In genomic region chr6:146929031-146929430, GRCm38 (mm10) we compare ENCODE assay signal across 29 mouse cellular contexts. TPM values are rescaled to one million over a fixed set of nuclear protein-coding genes. Genes with fewer than 3 reads are reported as not detected.
DNase-seq lines count a peak whose midpoint lies in the region; ATAC-seq and TF ChIP-seq lines count a peak whose summit lies in the region.
"Had no signal": no experiment of that assay in that cellular context is flagged by ENCODE, and none has a peak within 500 bp of the region (broad histone marks: within the 10 kb centered on the region; RNA-seq: fewer than 3 reads in every experiment).

No protein-coding gene starts in this region.

- 51% methylated on average over 2 of the region's 2 CpGs for WGBS in hindbrain, embryonic 11.5 days
- WGBS in hindbrain, embryonic 14.5 days, result 50% methylated on average over 2 of the region's 2 CpGs
- 93% methylated on average over 2 of the region's 2 CpGs for WGBS in liver, postnatal 0 days (ENCODE audit: insufficient replicate concordance)
- 77% methylated on average over 2 of the region's 2 CpGs for WGBS in liver, embryonic 11.5 days
- 64% methylated on average over 2 of the region's 2 CpGs for WGBS in embryonic facial prominence, embryonic 14.5 days
- WGBS in stomach, embryonic 16.5 days, result 72% methylated on average over 2 of the region's 2 CpGs

- H3K36me3 ChIP-seq in hindbrain, embryonic 11.5 days (ENCODE audit: control insufficient read depth, insufficient read depth, low read length), result no peaks in the 10 kb centered on the region
- no peaks in the 10 kb centered on the region for H3K36me3 ChIP-seq in hindbrain, embryonic 14.5 days (replicated peaks; ENCODE audit: control insufficient read depth, insufficient read depth)
- no peaks in the 10 kb centered on the region for H3K36me3 ChIP-seq in liver, postnatal 0 days (replicated peaks; ENCODE audit: insufficient read depth, low read length)
- H3K36me3 ChIP-seq in liver, embryonic 11.5 days (ENCODE audit: control insufficient read depth, insufficient read depth, low read length), result no peaks in the 10 kb centered on the region
- H3K36me3 ChIP-seq in embryonic facial prominence, embryonic 14.5 days (ENCODE audit: control insufficient read depth, insufficient read depth, low read length), result no peaks in the 10 kb centered on the region
- H3K36me3 ChIP-seq in stomach, embryonic 16.5 days (ENCODE audit: control insufficient read depth, insufficient read depth, low read length), result no peaks in the 10 kb centered on the region
- H3K36me3 ChIP-seq: embryonic facial prominence, embryonic 15.5 days; intestine, embryonic 15.5 days; limb, embryonic 12.5 days; lung, embryonic 15.5 days; midbrain, embryonic 10.5 days had no signal

- H3K27ac ChIP-seq in hindbrain, embryonic 11.5 days (ENCODE audit: low read depth, low read length), result no peak overlapping the region
- no peak overlapping the region for H3K27ac ChIP-seq in hindbrain, embryonic 14.5 days
- H3K27ac ChIP-seq in liver, postnatal 0 days (ENCODE audit: low read depth), result 0 out of 2 replicates have a peak overlapping the region, but pooled peaks have one; percentile 53
- H3K27ac ChIP-seq in liver, embryonic 11.5 days (ENCODE audit: low read depth, low read length), result no peak overlapping the region
- H3K27ac ChIP-seq in embryonic facial prominence, embryonic 14.5 days (replicated peaks; ENCODE audit: low read depth, low read length), result no peak overlapping the region
- peak overlapping the region; percentile 42; the same call in 1 of the 2 replicates for H3K27ac ChIP-seq in stomach, embryonic 16.5 days (ENCODE audit: low read length)
- H3K27ac ChIP-seq: embryonic facial prominence, embryonic 15.5 days; intestine, embryonic 15.5 days; limb, embryonic 12.5 days; liver, embryonic 14.5 days; lung, embryonic 15.5 days; macrophage; midbrain, embryonic 10.5 days had no signal

- no peak overlapping the region for H3K9ac ChIP-seq in hindbrain, embryonic 11.5 days (ENCODE audit: low read depth, low read length)
- no peak overlapping the region for H3K9ac ChIP-seq in hindbrain, embryonic 14.5 days
- no peak overlapping the region for H3K9ac ChIP-seq in liver, postnatal 0 days (replicated peaks)
- H3K9ac ChIP-seq in liver, embryonic 11.5 days (ENCODE audit: low read depth, low read length), result no peak overlapping the region
- H3K9ac ChIP-seq in embryonic facial prominence, embryonic 14.5 days (ENCODE audit: low read depth, low read length), result no peak overlapping the region
- H3K9ac ChIP-seq in stomach, embryonic 16.5 days (ENCODE audit: low read length), result no peak overlapping the region
- H3K9ac ChIP-seq: embryonic facial prominence, embryonic 15.5 days; intestine, embryonic 15.5 days; limb, embryonic 12.5 days; liver, embryonic 14.5 days; lung, embryonic 15.5 days had no signal

- no peak for ATAC-seq in hindbrain, embryonic 11.5 days (ENCODE audit: low FRiP score)
- ATAC-seq in hindbrain, embryonic 14.5 days (ENCODE audit: low FRiP score), result no peak
- ATAC-seq in liver, postnatal 0 days, result no peak
- ATAC-seq in liver, embryonic 11.5 days (replicated peaks; ENCODE audit: low FRiP score), result no peak
- ATAC-seq in embryonic facial prominence, embryonic 14.5 days (ENCODE audit: low read depth), result 0 out of 2 replicates have a peak, but pooled peaks have one; percentile 30
- no peak for ATAC-seq in stomach, embryonic 16.5 days (ENCODE audit: insufficient read depth, low FRiP score)
- ATAC-seq: activated CD4-positive, CD25-positive, alpha-beta regulatory T cell, adult 4 months; forebrain, embryonic 14.5 days; hindbrain, embryonic 16.5 days; intestine, embryonic 15.5 days; midbrain, embryonic 16.5 days had no signal

- H3K27me3 ChIP-seq in hindbrain, embryonic 11.5 days (ENCODE audit: control insufficient read depth, insufficient read depth, low read length), result no peaks in the 10 kb centered on the region
- H3K27me3 ChIP-seq in hindbrain, embryonic 14.5 days (ENCODE audit: control insufficient read depth, insufficient read depth, low read length), result no peaks in the 10 kb centered on the region
- H3K27me3 ChIP-seq in liver, postnatal 0 days (ENCODE audit: insufficient read depth, low read length), result no peaks in the 10 kb centered on the region
- H3K27me3 ChIP-seq in liver, embryonic 11.5 days (replicated peaks; ENCODE audit: control insufficient read depth, insufficient read depth, low read length), result no peaks in the 10 kb centered on the region
- no peaks in the 10 kb centered on the region for H3K27me3 ChIP-seq in embryonic facial prominence, embryonic 14.5 days (replicated peaks; ENCODE audit: control insufficient read depth, insufficient read depth, low read length)
- H3K27me3 ChIP-seq in stomach, embryonic 16.5 days (ENCODE audit: control insufficient read depth, insufficient read depth, low read length), result no peaks in the 10 kb centered on the region
- H3K27me3 ChIP-seq: embryonic facial prominence, embryonic 15.5 days; intestine, embryonic 15.5 days; limb, embryonic 12.5 days; lung, embryonic 15.5 days had no signal

- H3K4me2 ChIP-seq in hindbrain, embryonic 11.5 days (replicated peaks; ENCODE audit: low read depth, low read length), result no peak overlapping the region
- no peak overlapping the region for H3K4me2 ChIP-seq in hindbrain, embryonic 14.5 days (replicated peaks)
- H3K4me2 ChIP-seq in liver, postnatal 0 days (ENCODE audit: low read depth, low read length), result no peak overlapping the region
- H3K4me2 ChIP-seq in liver, embryonic 11.5 days, result no peak overlapping the region
- H3K4me2 ChIP-seq in embryonic facial prominence, embryonic 14.5 days (ENCODE audit: low read depth, low read length), result no peak overlapping the region
- no peak overlapping the region for H3K4me2 ChIP-seq in stomach, embryonic 16.5 days (ENCODE audit: low read depth, low read length)
- H3K4me2 ChIP-seq: embryonic facial prominence, embryonic 15.5 days; intestine, embryonic 15.5 days; limb, embryonic 12.5 days; lung, embryonic 15.5 days had no signal

- H3K4me3 ChIP-seq in hindbrain, embryonic 11.5 days (ENCODE audit: low read depth, low read length), result no peak overlapping the region
- H3K4me3 ChIP-seq in hindbrain, embryonic 14.5 days (replicated peaks; ENCODE audit: low read length), result no peak overlapping the region
- no peak overlapping the region for H3K4me3 ChIP-seq in liver, postnatal 0 days (ENCODE audit: low read depth, low read length)
- no peak overlapping the region for H3K4me3 ChIP-seq in liver, embryonic 11.5 days (ENCODE audit: low read depth, low read length)
- H3K4me3 ChIP-seq in embryonic facial prominence, embryonic 14.5 days (ENCODE audit: low read depth, low read length), result no peak overlapping the region
- no peak overlapping the region for H3K4me3 ChIP-seq in stomach, embryonic 16.5 days (replicated peaks; ENCODE audit: low read length)
- H3K4me3 ChIP-seq: embryonic facial prominence, embryonic 15.5 days; intestine, embryonic 15.5 days; limb, embryonic 12.5 days; lung, embryonic 15.5 days; midbrain, embryonic 10.5 days had no signal

- no peak for TF ChIP-seq EP300 in liver, postnatal 0 days (IDR thresholded peaks at IDR 0.05; ENCODE audit: low read depth)

- DNase-seq in hindbrain, embryonic 11.5 days (ENCODE audit: low spot score), result peak; percentile 10
- no peak for DNase-seq in hindbrain, embryonic 14.5 days (ENCODE audit: low spot score)
- DNase-seq in liver, postnatal 0 days, result no peak
- DNase-seq in liver, embryonic 11.5 days (ENCODE audit: low spot score), result no peak
- no peak for DNase-seq in embryonic facial prominence, embryonic 14.5 days (ENCODE audit: low spot score)
- DNase-seq in layer of hippocampus, postnatal 14 days (ENCODE audit: low spot score in 2 of 2), result no peak
- DNase-seq: adrenal gland, adult 8-10 months; cerebellum, adult 18-20 months; cerebellum, postnatal 14 days; thymus, adult 18-20 months; thymus, postnatal 36 days had no signal

- no peak for TF ChIP-seq CTCF in liver, postnatal 0 days (IDR thresholded peaks at IDR 0.05; ENCODE audit: low read depth)

- no peaks in the 10 kb centered on the region for H3K9me3 ChIP-seq in hindbrain, embryonic 11.5 days (ENCODE audit: control insufficient read depth, low read length)
- H3K9me3 ChIP-seq in hindbrain, embryonic 14.5 days (ENCODE audit: control insufficient read depth, low read length), result no peaks in the 10 kb centered on the region
- no peaks in the 10 kb centered on the region for H3K9me3 ChIP-seq in liver, postnatal 0 days (ENCODE audit: low read length)
- no peaks in the 10 kb centered on the region for H3K9me3 ChIP-seq in liver, embryonic 11.5 days (ENCODE audit: control insufficient read depth, low read length)
- no peaks in the 10 kb centered on the region for H3K9me3 ChIP-seq in embryonic facial prominence, embryonic 14.5 days (ENCODE audit: control insufficient read depth, low read length)
- H3K9me3 ChIP-seq in stomach, embryonic 16.5 days (replicated peaks; ENCODE audit: control insufficient read depth, low read length), result no peaks in the 10 kb centered on the region
- H3K9me3 ChIP-seq: embryonic facial prominence, embryonic 15.5 days; intestine, embryonic 15.5 days; limb, embryonic 12.5 days; lung, embryonic 15.5 days; midbrain, embryonic 10.5 days had no signal

- no peaks in the 10 kb centered on the region for H3K4me1 ChIP-seq in hindbrain, embryonic 11.5 days (replicated peaks; ENCODE audit: control insufficient read depth, insufficient read depth, low read length)
- H3K4me1 ChIP-seq in hindbrain, embryonic 14.5 days (replicated peaks; ENCODE audit: control insufficient read depth, insufficient read depth, low read length), result no peaks in the 10 kb centered on the region
- peaks cover 26% of the 10 kb centered on the region for H3K4me1 ChIP-seq in liver, postnatal 0 days (ENCODE audit: insufficient read depth)
- peaks cover 5% of the 10 kb centered on the region; the same call in 1 of the 2 replicates for H3K4me1 ChIP-seq in liver, embryonic 11.5 days (replicated peaks; ENCODE audit: control insufficient read depth, insufficient read depth, low read length)
- H3K4me1 ChIP-seq in embryonic facial prominence, embryonic 14.5 days (ENCODE audit: control insufficient read depth, insufficient read depth, low read length), result peaks cover 31% of the 10 kb centered on the region
- peaks cover 14% of the 10 kb centered on the region for H3K4me1 ChIP-seq in stomach, embryonic 16.5 days (ENCODE audit: control insufficient read depth, insufficient read depth, low read length)

RNA-seq across cellular contexts. Expression of gene 1700034J05Rik, which starts 25.2 kb away (rescaled TPM):
- polyA plus RNA-seq in hindbrain, embryonic 11.5 days (2014; fragmentation: Nextera tagmentation; extraction: Ambion mirVana), result 0.20 and 0.46 TPM in 2 replicates
- polyA plus RNA-seq in hindbrain, embryonic 14.5 days (2014; fragmentation: Nextera tagmentation; extraction: Ambion mirVana), result 0.12 TPM in 1 of 2 replicates, not detected in the other
- 0.05 TPM in 1 of 2 replicates, not detected in the other for polyA plus RNA-seq in liver, postnatal 0 days (2015; fragmentation: Nextera tagmentation; extraction: Ambion mirVana)
- polyA plus RNA-seq in liver, embryonic 11.5 days (2014; fragmentation: Nextera tagmentation; extraction: Ambion mirVana), result 0.08 and 0.17 TPM in 2 replicates
- 0.31 and 0.57 TPM in 2 replicates for polyA plus RNA-seq in embryonic facial prominence, embryonic 14.5 days (2014; fragmentation: Nextera tagmentation; extraction: Ambion mirVana)
- 0.14 and 0.21 TPM in 2 replicates for polyA plus RNA-seq in stomach, embryonic 16.5 days (2015; fragmentation: Nextera tagmentation; extraction: Ambion mirVana)
- total RNA-seq in layer of hippocampus, postnatal 14 days (2021), result not detected
- total RNA-seq: adrenal gland, adult 8-10 months; gastrocnemius, adult 8-10 months; granulocyte monocyte progenitor cell, adult 5-6 weeks; heart, postnatal 25 days; layer of hippocampus, adult 8-10 months; left cerebral cortex, postnatal 14 days had no signal
- polyA plus RNA-seq: activated CD4-positive, CD25-positive, alpha-beta regulatory T cell, adult 4 months; forebrain, embryonic 14.5 days; frontal cortex, adult 2 months; liver, embryonic 14.5 days; macrophage had no signal

RNA-seq across cellular contexts. Expression of gene Ppfibp1, which starts 40.7 kb away (rescaled TPM):
- polyA plus RNA-seq in hindbrain, embryonic 11.5 days (2014; fragmentation: Nextera tagmentation; extraction: Ambion mirVana), result 29.0 and 36.1 TPM in 2 replicates
- polyA plus RNA-seq in hindbrain, embryonic 14.5 days (2014; fragmentation: Nextera tagmentation; extraction: Ambion mirVana), result 16.0 and 17.3 TPM in 2 replicates
- polyA plus RNA-seq in liver, postnatal 0 days (2015; fragmentation: Nextera tagmentation; extraction: Ambion mirVana), result 8.9 and 11.3 TPM in 2 replicates
- polyA plus RNA-seq in liver, embryonic 11.5 days (2014; fragmentation: Nextera tagmentation; extraction: Ambion mirVana), result 31.1 and 33.1 TPM in 2 replicates
- 55.5 and 59.2 TPM in 2 replicates for polyA plus RNA-seq in embryonic facial prominence, embryonic 14.5 days (2014; fragmentation: Nextera tagmentation; extraction: Ambion mirVana)
- polyA plus RNA-seq in stomach, embryonic 16.5 days (2015; fragmentation: Nextera tagmentation; extraction: Ambion mirVana), result 51.4 and 53.4 TPM in 2 replicates
- total RNA-seq in layer of hippocampus, postnatal 14 days (2021), result 10 to 100 TPM; 56.8 to 61.1 TPM

Comparison
In these comparisons a context has a peak if more than half of its experiments do, and no peak if none do; other contexts are left out.
1. H3K27ac ChIP-seq: peak in liver, postnatal 0 days (single experiment) and stomach, embryonic 16.5 days (single experiment); none in hindbrain, embryonic 11.5 days (single experiment), hindbrain, embryonic 14.5 days (single experiment), liver, embryonic 11.5 days (single experiment) and embryonic facial prominence, embryonic 14.5 days (single experiment).